Mouse (Mus musculus) small intestine, adult 10 weeks (tissue): Measurements from ENCODE around the gene Scgb1b20. TPM values are rescaled to one million over a fixed set of nuclear protein-coding genes. Genes with fewer than 3 reads are reported as not detected.

Source experiments
- polyA plus RNA-seq: library from polyadenylated mRNA; stranded (reverse); fragments of 350-450 nt; fragmentation: Illumina TruSeq; extraction: RNeasy Lipid Tissue Mini Kit (QIAGEN cat#74804); gene quantifications from one replicate; pipeline ENCODE4 v1.2.3, GENCODE M21; 2014; ENCODE audit warnings: low replicate concordance

Gene Scgb1b20
- polyA plus RNA-seq, result not detected

GRCm38 (mm10) chr7:33372934-33373333 is at the start of gene Scgb1b20:
TSS of gene Scgb1b20 (plus strand) at chr7:33373234.

GRCm38 (mm10) chr7:33366222-33366621 is 6.8 kb upstream of the Scgb1b20 start, which contains the start of gene Scgb2b20:
TSS of gene Scgb2b20 (minus strand) at chr7:33366322.

Other genes with a start within 250 kb of the Scgb1b20 start
- gene Scgb2b18, start 199.4 kb upstream of the Scgb1b20 start, polyA plus RNA-seq, result not detected
- gene Scgb1b18, start 187.7 kb upstream of the Scgb1b20 start, polyA plus RNA-seq, result not detected
- gene Scgb2b19, start 92.9 kb upstream of the Scgb1b20 start, polyA plus RNA-seq, result not detected
- not detected for gene Scgb1b19, start 85.9 kb upstream of the Scgb1b20 start, polyA plus RNA-seq
- gene Scgb2b20, start 6.9 kb upstream of the Scgb1b20 start, polyA plus RNA-seq, result not detected
- gene Scgb2b21, start 147.2 kb downstream of the Scgb1b20 start, polyA plus RNA-seq, result not detected